Mouse (Mus musculus): ENCODE measurements around the gene Exosc3. TPM values are rescaled to one million over a fixed set of nuclear protein-coding genes. Genes with fewer than 3 reads are reported as not detected.

Exosc3 gene
- polyA plus RNA-seq, 1 experiment from 2014 or later = 97.4 TPM

- peak within 1 kb of the TSS; percentile 62 for H3K9ac ChIP-seq (ENCODE audit: low read depth, low read length)
- no peaks in the 10 kb centered on the region for H3K4me1 ChIP-seq (ENCODE audit: control insufficient read depth, insufficient read depth, low read length)
- no peaks in the 10 kb centered on the region for H3K9me3 ChIP-seq (ENCODE audit: control insufficient read depth, low read length)
- H3K27me3 ChIP-seq (ENCODE audit: control insufficient read depth, insufficient read depth, low read length) = no peaks in the 10 kb centered on the region
- peak within 1 kb of the TSS; percentile 65 for H3K4me2 ChIP-seq (replicated peaks; ENCODE audit: low read depth, low read length)
- peak; percentile 87 for ATAC-seq (ENCODE audit: low FRiP score, low TSS enrichment)
- H3K36me3 ChIP-seq (ENCODE audit: control insufficient read depth, insufficient read depth, low read length) = peaks cover 1% of the 10 kb centered on the region; the same call in 1 of the 2 replicates
- 19% methylated on average over 27 of the region's 27 CpGs for WGBS
- H3K4me3 ChIP-seq (ENCODE audit: low read length) = peak within 1 kb of the TSS; percentile 57
- no peak within 1 kb of the TSS for H3K27ac ChIP-seq (ENCODE audit: low read depth, low read length)
These were observed 45.6 kb downstream of the Exosc3 start, which contains the start of gene Trmt10b for GRCm38 (mm10) chr4:45296662-45297564. Gene Trmt10b, plus strand, starts transcription at chr4:45297127.

- H3K4me2 ChIP-seq (replicated peaks; ENCODE audit: low read depth, low read length) = no peak overlapping the region
- H3K4me1 ChIP-seq (ENCODE audit: control insufficient read depth, insufficient read depth, low read length) = peaks cover 7% of the 10 kb centered on the region; the same call in 1 of the 2 replicates
- no peak overlapping the region for H3K9ac ChIP-seq (ENCODE audit: low read depth, low read length)
- H3K27me3 ChIP-seq (ENCODE audit: control insufficient read depth, insufficient read depth, low read length) = no peaks in the 10 kb centered on the region
- WGBS = 81% methylated on average over 5 of the region's 5 CpGs
- no peak overlapping the region for H3K4me3 ChIP-seq (ENCODE audit: low read length)
- H3K9me3 ChIP-seq (ENCODE audit: control insufficient read depth, low read length) = no peaks in the 10 kb centered on the region
- ATAC-seq (ENCODE audit: low FRiP score, low TSS enrichment) = no peak
- H3K36me3 ChIP-seq (ENCODE audit: control insufficient read depth, insufficient read depth, low read length) = no peaks in the 10 kb centered on the region
- H3K27ac ChIP-seq (ENCODE audit: low read depth, low read length) = no peak overlapping the region
These were observed 54.6 kb downstream of the Exosc3 start for GRCm38 (mm10) chr4:45287906-45288305.

DNA sequence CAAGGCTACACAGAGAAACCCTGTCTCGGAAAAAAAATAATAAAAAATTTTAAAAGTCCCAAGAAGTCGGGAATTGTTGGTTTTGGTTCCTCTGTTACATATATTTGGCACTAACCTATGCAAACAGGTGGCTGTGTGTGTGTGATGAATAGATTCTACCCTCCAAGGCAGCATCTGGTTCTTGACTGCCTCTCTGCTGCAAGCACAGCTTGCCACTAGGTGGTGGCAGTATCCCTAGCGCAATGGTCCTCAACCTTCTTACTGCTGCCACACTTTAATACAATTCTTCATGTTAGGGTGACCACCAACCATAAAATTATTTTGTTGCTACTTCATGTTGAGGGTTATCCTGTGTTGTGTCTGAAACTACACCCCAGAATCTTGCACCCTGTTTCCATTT lies 56.2 kb downstream of the Exosc3 start:
- no peak overlapping the region for H3K4me2 ChIP-seq (replicated peaks; ENCODE audit: low read depth, low read length)
- H3K9ac ChIP-seq (ENCODE audit: low read depth, low read length) = no peak overlapping the region
- ATAC-seq (ENCODE audit: low FRiP score, low TSS enrichment) = no peak
- H3K27ac ChIP-seq (ENCODE audit: low read depth, low read length) = no peak overlapping the region
- H3K27me3 ChIP-seq (ENCODE audit: control insufficient read depth, insufficient read depth, low read length) = no peaks in the 10 kb centered on the region
- 56% methylated on average over 3 of the region's 3 CpGs for WGBS
- no peaks in the 10 kb centered on the region for H3K9me3 ChIP-seq (ENCODE audit: control insufficient read depth, low read length)
- H3K4me1 ChIP-seq (ENCODE audit: control insufficient read depth, insufficient read depth, low read length) = peaks cover 7% of the 10 kb centered on the region; the same call in 1 of the 2 replicates
- no peaks in the 10 kb centered on the region for H3K36me3 ChIP-seq (ENCODE audit: control insufficient read depth, insufficient read depth, low read length)
- no peak overlapping the region for H3K4me3 ChIP-seq (ENCODE audit: low read length)

DNA sequence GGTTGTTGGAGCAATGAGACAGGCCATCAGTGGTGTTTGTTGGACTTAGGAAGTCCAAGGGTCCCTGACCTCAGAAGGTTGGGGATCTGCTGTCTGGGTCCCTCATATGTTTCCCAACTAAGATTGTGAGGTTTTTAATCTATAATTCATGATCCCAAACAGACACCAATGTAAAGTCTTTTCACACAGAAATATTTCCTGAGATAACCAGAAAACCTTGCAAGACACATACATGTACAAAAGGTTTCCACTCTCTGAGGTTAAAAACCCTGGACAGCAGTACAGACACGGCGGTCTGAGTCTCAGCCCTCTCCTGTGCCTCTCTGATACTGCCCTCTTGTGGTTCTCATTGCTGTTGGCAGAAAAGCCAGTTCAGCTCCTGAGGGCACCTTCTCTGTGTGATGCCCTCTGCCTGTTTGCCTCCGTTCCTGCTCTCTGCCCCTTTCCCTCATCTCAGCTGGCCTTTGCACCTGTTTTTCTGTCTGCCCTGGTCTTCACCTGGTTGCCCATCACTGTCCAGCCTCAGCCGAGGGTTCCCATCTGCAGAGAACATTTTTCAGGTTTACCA lies 62.5 kb downstream of the Exosc3 start:
- no peak overlapping the region for H3K9ac ChIP-seq (ENCODE audit: low read depth, low read length)
- peak; percentile 51; the same call in 1 of the 2 replicates for ATAC-seq (ENCODE audit: low FRiP score, low TSS enrichment)
- H3K27me3 ChIP-seq (ENCODE audit: control insufficient read depth, insufficient read depth, low read length) = no peaks in the 10 kb centered on the region
- H3K4me2 ChIP-seq (replicated peaks; ENCODE audit: low read depth, low read length) = no peak overlapping the region
- H3K4me1 ChIP-seq (ENCODE audit: control insufficient read depth, insufficient read depth, low read length) = 0 out of 2 replicates have a peak, but pooled peaks cover 1% of the 10 kb centered on the region
- H3K9me3 ChIP-seq (ENCODE audit: control insufficient read depth, low read length) = no peaks in the 10 kb centered on the region
- 21% methylated on average over 4 of the region's 4 CpGs for WGBS
- no peak overlapping the region for H3K27ac ChIP-seq (ENCODE audit: low read depth, low read length)
- H3K4me3 ChIP-seq (ENCODE audit: low read length) = no peak overlapping the region
- no peaks in the 10 kb centered on the region for H3K36me3 ChIP-seq (ENCODE audit: control insufficient read depth, insufficient read depth, low read length)

DNA sequence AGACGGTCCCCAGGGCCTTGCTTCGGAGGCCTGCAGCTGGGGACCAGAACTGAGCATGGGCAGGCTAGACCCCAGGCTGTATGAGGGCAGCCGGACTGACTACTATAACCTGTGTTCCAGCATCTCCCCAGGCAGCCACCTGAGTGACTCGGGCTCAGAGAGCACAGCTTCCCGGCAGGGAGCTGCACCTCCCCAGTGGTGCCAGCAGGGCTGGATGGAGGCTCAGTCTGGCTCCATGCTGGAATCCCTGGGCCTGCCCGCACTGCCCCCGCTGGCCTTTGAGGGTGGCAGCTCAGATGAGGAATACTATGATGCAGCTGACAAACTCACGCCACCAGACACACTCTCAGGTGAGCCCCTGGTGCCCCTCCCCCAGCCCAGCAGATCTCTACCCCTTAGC lies 63.2 kb downstream of the Exosc3 start:
- H3K4me3 ChIP-seq (ENCODE audit: low read length) = no peak overlapping the region
- H3K9me3 ChIP-seq (ENCODE audit: control insufficient read depth, low read length) = no peaks in the 10 kb centered on the region
- ATAC-seq (ENCODE audit: low FRiP score, low TSS enrichment) = peak; percentile 35; the same call in 1 of the 2 replicates
- 51% methylated on average over 8 of the region's 8 CpGs for WGBS
- no peaks in the 10 kb centered on the region for H3K36me3 ChIP-seq (ENCODE audit: control insufficient read depth, insufficient read depth, low read length)
- H3K27ac ChIP-seq (ENCODE audit: low read depth, low read length) = no peak overlapping the region
- H3K4me1 ChIP-seq (ENCODE audit: control insufficient read depth, insufficient read depth, low read length) = no peaks in the 10 kb centered on the region
- no peaks in the 10 kb centered on the region for H3K27me3 ChIP-seq (ENCODE audit: control insufficient read depth, insufficient read depth, low read length)
- no peak overlapping the region for H3K4me2 ChIP-seq (replicated peaks; ENCODE audit: low read depth, low read length)
- H3K9ac ChIP-seq (ENCODE audit: low read depth, low read length) = no peak overlapping the region

GRCm38 (mm10) chr4:45275770-45276169 lies 66.8 kb downstream of the Exosc3 start:
- Histone ChIP-seq H3K4me2 (replicated peaks; ENCODE audit: low read depth, low read length) (no peak overlapping the region), H3K4me3 (ENCODE audit: low read length) (no peak overlapping the region)

GRCm38 (mm10) chr4:45271041-45271452 lies 71.5 kb downstream of the Exosc3 start:
- Histone ChIP-seq H3K27me3 (ENCODE audit: control insufficient read depth, insufficient read depth, low read length) (no peaks in the 10 kb centered on the region), H3K4me2 (replicated peaks; ENCODE audit: low read depth, low read length) (no peak overlapping the region), H3K9ac (ENCODE audit: low read depth, low read length) (no peak overlapping the region), H3K4me1 (ENCODE audit: control insufficient read depth, insufficient read depth, low read length) (no peaks in the 10 kb centered on the region), H3K27ac (ENCODE audit: low read depth, low read length) (no peak overlapping the region), H3K4me3 (ENCODE audit: low read length) (no peak overlapping the region), H3K9me3 (ENCODE audit: control insufficient read depth, low read length) (no peaks in the 10 kb centered on the region), H3K36me3 (ENCODE audit: control insufficient read depth, insufficient read depth, low read length) (no peaks in the 10 kb centered on the region)
- WGBS = 78% methylated on average over 10 of the region's 10 CpGs
- peak; percentile 68; the same call in 1 of the 2 replicates for ATAC-seq (ENCODE audit: low FRiP score, low TSS enrichment)

More at GRCm38 (mm10) chr4:45275770-45276169, 66.8 kb downstream of the Exosc3 start:
- Histone ChIP-seq H3K4me1 (ENCODE audit: control insufficient read depth, insufficient read depth, low read length) (no peaks in the 10 kb centered on the region), H3K9me3 (ENCODE audit: control insufficient read depth, low read length) (no peaks in the 10 kb centered on the region), H3K27me3 (ENCODE audit: control insufficient read depth, insufficient read depth, low read length) (no peaks in the 10 kb centered on the region), H3K36me3 (ENCODE audit: control insufficient read depth, insufficient read depth, low read length) (no peaks in the 10 kb centered on the region), H3K27ac (ENCODE audit: low read depth, low read length) (no peak overlapping the region), H3K9ac (ENCODE audit: low read depth, low read length) (no peak overlapping the region)
- 64% methylated on average over 8 of the region's 8 CpGs for WGBS
- no peak for ATAC-seq (ENCODE audit: low FRiP score, low TSS enrichment)

GRCm38 (mm10) chr4:45267883-45268282 lies 74.6 kb downstream of the Exosc3 start:
- no peaks in the 10 kb centered on the region for H3K27me3 ChIP-seq (ENCODE audit: control insufficient read depth, insufficient read depth, low read length)
- H3K36me3 ChIP-seq (ENCODE audit: control insufficient read depth, insufficient read depth, low read length) = no peaks in the 10 kb centered on the region
- 68% methylated on average over 3 of the region's 3 CpGs for WGBS
- H3K9me3 ChIP-seq (ENCODE audit: control insufficient read depth, low read length) = no peaks in the 10 kb centered on the region
- H3K4me1 ChIP-seq (ENCODE audit: control insufficient read depth, insufficient read depth, low read length) = no peaks in the 10 kb centered on the region
- H3K4me2 ChIP-seq (replicated peaks; ENCODE audit: low read depth, low read length) = no peak overlapping the region
- no peak overlapping the region for H3K9ac ChIP-seq (ENCODE audit: low read depth, low read length)
- no peak for ATAC-seq (ENCODE audit: low FRiP score, low TSS enrichment)
- H3K27ac ChIP-seq (ENCODE audit: low read depth, low read length) = no peak overlapping the region
- H3K4me3 ChIP-seq (ENCODE audit: low read length) = no peak overlapping the region

Data from kidney, embryonic 14.5 days (tissue).